Mouse (Mus musculus) myocyte (in vitro differentiated cells): ENCODE measurements around the gene Ank2.

Experiments
- MYOG ChIP-seq, 3 experiments: IDR thresholded peaks; one replicate each; pipeline ENCODE4 v1.6.1; 2011; ENCODE audit warnings: control low read depth in 2 of 3, low read depth in 2 of 3, mild to moderate bottlenecking in 2 of 3; ENCODE audit not compliant: insufficient read length in 2 of 3, control insufficient read depth in 1 of 3, insufficient read depth in 1 of 3
- POLR2A ChIP-seq: IDR thresholded peaks from one replicate; pipeline ENCODE4 v1.6.1; 2011; ENCODE audit warnings: low read depth, mild to moderate bottlenecking, control low read depth, moderate library complexity; ENCODE audit not compliant: insufficient read length
- POLR2AphosphoS2 ChIP-seq: IDR thresholded peaks from one replicate; pipeline ENCODE4 v1.6.1; 2011; ENCODE audit warnings: low read depth, control low read depth; ENCODE audit not compliant: insufficient read length

DNA sequence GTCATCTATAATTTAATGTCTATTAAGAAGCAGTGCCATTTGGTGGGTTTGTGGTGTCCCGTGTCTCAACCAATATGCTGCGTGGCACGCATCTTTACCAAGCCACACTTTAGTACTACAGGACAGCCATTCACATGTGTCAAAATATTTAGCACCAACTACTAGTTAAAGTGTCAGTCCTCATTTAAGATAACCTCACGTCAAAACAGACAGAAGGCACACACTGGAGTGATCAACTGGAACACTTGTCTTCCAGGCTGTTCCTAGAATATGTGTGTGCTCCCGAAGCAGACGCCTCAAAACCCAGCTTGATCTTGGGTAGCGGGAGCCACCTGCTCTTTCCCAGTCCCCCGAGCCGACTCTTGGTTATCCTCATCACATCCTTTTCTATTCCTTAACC lies 101.4 kb downstream of the Ank2 start:
- TF ChIP-seq POLR2AphosphoS2, result no peak
- TF ChIP-seq POLR2A, result no peak
- TF ChIP-seq MYOG (IDR thresholded peaks at IDR 0.05; ENCODE audit: control insufficient read depth in 1 of 3, insufficient read depth in 1 of 3, insufficient read length in 2 of 3, low read depth in 2 of 3), result no peak
